Mouse (Mus musculus): ENCODE measurements around the gene Hebp1.

- TF ChIP-seq CTCF (IDR thresholded peaks at IDR 0.05; ENCODE audit: low read depth, low read length) (no peak), POLR2A (IDR thresholded peaks at IDR 0.05; ENCODE audit: extremely low read depth, insufficient read depth, low read length) (no peak)
These were observed 54.7 kb downstream of the Hebp1 start for GRCm38 (mm10) chr6:135143151-135143550.
